Mouse (Mus musculus) left cerebral cortex, adult 8-10 months (tissue): ENCODE data around the gene Pfdn4. TPM values are rescaled to one million over a fixed set of nuclear protein-coding genes. Genes with fewer than 3 reads are reported as not detected.

ENCODE experiments used
- DNase-seq, 2 experiments: peaks; one replicate each; pipeline ENCODE4 v3.0.0; 2022; ENCODE audit warnings: low spot score in 2 of 2
- total RNA-seq, 4 experiments: library from RNA; stranded (reverse); gene quantifications; 2 replicates each; pipeline ENCODE4 v1.2.4; 2022

Gene Pfdn4
- total RNA-seq, 4 experiments from 2014 or later: 21.4 to 32.9 (median 29.2) TPM

DNA sequence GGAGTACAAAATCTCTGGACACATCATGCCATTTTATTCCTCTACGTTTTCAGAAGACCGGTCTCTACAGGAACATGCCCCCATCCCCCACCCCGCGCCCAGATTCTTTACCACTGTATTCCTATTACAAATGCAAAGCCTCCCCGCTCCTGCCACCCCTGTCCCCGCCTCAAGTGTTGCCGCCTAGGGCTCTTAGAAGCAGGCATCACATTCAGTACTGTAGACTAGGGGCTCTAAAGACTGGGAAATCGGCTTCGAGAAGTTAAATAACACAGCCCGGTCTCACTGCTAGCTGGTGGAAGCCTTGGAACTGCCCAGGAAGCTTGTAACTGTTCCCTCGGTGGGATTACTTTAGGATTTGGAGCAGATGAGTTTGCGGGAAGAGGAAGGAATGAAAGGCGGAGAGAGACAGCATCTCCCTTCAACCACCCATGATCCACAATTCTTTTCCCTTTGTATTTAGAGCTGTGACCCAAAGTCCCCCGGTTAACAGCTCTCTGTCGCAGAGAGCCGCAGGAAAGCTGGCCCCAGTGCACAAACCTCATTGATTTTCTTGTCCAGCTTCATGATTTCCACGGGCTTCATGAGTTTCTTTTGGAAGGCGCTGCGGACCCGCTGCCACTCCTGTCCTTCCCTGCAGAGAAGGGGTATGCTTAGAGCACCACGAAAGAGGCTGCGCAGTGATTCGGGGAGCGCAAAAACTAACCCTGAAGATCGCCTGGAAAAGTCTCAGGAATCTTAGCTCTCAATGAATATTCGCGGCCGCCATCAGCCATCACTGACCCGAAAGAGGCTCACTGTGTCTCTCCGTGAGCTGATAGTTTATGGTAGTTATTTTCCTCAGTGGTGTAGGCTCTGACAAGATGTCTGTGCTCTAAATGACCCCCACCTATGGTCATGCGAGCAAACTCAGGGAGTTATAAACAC is 1.2 kb upstream of the Pfdn4 start:
- no peak for DNase-seq

DNA sequence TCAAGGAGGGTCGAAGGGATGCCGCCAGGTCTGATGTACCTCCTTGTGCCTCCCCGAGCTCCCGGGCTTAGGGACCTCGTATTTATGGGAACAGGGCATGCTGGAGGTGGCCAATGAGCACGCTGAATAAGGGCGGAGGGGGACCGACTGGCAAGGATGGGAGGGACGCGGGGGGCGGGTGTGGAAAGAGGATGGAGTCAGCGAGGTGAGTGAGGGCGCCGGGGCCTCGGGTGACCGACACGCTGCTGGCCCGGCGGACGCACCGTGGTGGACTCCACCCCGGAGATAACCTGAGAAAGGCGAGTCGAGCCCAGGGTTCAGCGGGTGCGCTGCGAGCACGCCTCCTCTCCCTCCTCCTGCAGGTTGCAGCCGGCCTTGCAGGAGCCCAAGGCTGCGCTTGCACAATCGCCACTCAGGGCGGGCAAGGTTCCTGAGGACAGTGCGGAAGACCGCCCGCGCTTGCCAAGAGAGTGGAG is 901 bp downstream of the Pfdn4 start, which contains the start of gene Cyp24a1:
TSS of gene Cyp24a1 (minus strand) at position 55 of the 476 bp plus-strand sequence.
- DNase-seq: no peak

DNA sequence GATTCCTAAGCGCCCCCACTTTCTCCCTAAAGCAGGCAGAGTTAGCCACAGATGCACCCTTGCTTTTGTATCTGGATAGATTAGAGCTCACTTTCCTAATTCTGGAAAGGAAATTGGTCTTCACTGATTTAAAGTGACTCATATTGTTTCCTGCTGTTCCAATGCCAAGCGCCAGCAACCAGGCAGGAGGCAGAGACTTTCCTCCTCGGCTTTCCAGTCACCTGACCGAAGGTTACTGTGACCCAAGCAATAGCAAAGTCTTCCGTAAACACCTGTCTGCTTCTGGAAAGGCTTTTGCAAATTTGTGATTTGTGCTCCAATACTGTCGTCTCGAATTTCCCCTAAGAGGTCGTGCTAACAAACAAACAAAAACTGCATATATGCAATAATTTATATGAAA is 1.8 kb downstream of the Pfdn4 start:
- DNase-seq: no peak

DNA sequence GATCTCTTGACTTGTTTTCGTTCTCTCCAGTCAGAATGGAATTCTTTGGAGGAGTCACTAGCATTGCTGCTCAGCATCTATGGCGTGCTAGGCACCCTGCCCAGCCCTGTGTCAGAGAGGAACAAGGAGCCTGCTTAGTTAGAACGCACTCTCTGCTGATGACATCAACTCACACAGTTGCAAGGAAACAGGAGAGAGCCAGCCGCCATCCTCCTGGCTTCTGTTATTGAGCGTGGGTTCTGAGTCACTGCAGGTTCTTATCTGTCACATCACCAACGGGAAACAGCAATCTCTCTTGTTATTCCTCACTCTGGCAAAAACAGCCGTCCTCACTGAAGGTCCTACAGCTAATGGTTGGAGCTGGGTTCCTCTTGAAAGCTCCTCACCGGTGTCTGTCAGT is 7.1 kb downstream of the Pfdn4 start:
- DNase-seq: no peak

DNA sequence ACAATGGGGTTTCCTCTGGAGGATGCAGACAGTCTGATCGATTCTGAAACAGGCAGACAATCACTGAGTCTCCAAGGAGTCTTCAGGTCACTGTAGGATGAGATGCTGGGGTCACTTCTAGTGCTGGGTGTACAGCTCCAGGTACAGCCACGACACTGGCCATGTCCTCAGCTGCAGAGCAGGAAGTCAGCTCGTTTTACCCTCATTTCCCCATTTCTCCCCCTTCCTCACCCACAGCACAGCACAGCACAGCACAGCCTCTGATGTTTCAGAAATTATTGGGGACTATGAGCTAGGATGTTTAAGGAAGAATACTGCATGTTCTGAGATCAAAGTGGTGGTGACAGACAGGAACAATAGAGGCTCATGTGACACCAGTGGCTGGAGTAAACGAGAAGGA is 7.8 kb downstream of the Pfdn4 start:
- no peak for DNase-seq

GRCm38 (mm10) chr2:170507734-170508133 is 11.5 kb downstream of the Pfdn4 start:
- peak; percentile 65 to 79 for DNase-seq

DNA sequence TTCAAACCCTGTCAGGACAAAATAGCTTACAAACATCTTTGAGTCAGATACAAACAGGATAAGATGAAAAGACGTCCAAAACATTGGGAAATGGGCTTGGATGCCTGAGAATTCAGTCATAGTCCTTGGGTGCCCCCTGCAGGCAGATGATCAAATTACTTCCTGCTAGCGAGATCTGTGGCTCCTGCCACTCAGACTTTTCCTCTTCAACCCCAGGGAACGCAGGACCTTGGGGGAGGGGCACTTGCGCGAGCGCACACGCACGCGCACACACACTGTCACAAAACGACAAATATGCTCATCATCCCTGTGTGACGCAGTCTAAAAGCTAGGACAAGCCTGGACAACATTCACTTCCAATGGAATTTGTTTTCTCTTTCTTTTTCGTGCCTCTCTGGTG is 12.6 kb downstream of the Pfdn4 start:
- peak; percentile 81 to 85 for DNase-seq

- peak; percentile 74 to 92 for DNase-seq
Measured at GRCm38 (mm10) chr2:170511073-170511891, 15.1 kb downstream of the Pfdn4 start.

- no peak for DNase-seq
Measured at GRCm38 (mm10) chr2:170513756-170514155, 17.5 kb downstream of the Pfdn4 start.

GRCm38 (mm10) chr2:170520321-170520971 is 24.2 kb downstream of the Pfdn4 start:
- no peak for DNase-seq

GRCm38 (mm10) chr2:170526513-170526912 is 30.3 kb downstream of the Pfdn4 start:
- no peak for DNase-seq

- no peak for DNase-seq
Measured at GRCm38 (mm10) chr2:170528061-170528460, 31.8 kb downstream of the Pfdn4 start.

- no peak for DNase-seq
Measured at GRCm38 (mm10) chr2:170529766-170530165, 33.5 kb downstream of the Pfdn4 start.

GRCm38 (mm10) chr2:170530256-170530655 is 34.0 kb downstream of the Pfdn4 start:
- no peak for DNase-seq

- DNase-seq: no peak
Measured at GRCm38 (mm10) chr2:170534116-170534802, 38.0 kb downstream of the Pfdn4 start.

GRCm38 (mm10) chr2:170534803-170535174 is 38.6 kb downstream of the Pfdn4 start:
- no peak for DNase-seq

- DNase-seq: no peak
Measured at GRCm38 (mm10) chr2:170535841-170536240, 39.6 kb downstream of the Pfdn4 start.

DNA sequence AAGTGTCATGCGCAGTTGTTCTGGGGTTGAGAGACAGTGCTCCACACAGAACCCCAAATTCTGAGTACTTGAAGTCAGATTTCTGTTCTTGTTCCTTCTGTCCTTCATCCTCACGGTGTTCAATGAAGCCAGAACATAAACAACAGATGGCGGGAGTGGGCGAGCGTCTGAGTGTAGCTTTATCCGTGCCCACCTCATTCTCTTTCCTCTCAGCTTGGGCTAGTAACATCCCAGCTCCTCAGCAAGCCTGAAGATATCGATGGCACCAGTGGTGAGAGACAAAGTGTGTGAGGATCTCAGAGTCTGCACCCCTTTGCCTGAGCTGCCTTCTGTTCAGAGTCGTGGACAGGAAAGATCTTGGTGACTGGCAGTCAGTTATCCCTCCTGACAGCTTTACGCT is 43.0 kb downstream of the Pfdn4 start:
- DNase-seq: peak in 1 of 2 experiments; percentile 72

DNA sequence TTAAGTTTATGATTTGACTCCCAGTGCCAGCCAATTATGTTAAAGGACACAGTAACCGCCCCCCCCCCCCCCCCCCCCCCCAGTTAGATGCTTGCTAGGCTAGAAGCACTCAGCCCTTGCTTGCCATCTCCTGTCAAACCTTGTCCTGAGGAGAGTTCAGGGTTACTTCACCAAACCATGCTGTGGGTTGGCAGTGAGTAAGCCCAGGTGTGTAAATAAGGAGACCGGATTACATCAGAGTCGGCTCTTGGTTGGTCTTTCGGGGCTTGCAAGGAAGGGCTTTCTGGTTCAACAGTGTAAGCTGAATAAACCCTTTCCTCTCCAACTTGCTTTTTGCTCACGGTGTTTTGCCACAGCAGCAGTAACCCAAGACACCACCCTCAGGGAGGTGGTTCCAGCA is 47.4 kb downstream of the Pfdn4 start:
- no peak for DNase-seq

DNA sequence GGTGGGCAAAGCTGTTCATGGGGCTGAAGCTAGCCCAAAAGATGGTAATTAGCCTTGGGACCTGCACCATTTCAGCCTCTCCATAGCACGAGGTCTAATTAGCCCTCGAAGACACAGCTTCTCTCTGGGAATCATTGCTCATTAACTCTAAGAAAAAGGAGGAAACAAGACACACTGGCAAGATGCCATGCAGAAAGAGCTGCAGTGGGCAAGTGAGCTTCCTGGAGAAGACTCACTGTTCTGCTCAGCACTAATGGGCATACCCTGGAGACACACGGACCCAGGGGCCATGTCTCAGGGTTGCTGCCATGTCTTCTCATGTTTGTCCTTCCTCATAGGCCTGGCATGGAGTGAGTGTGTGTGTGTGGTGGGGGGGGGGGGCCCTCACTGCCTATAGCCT is 47.9 kb downstream of the Pfdn4 start:
- DNase-seq: no peak

DNA sequence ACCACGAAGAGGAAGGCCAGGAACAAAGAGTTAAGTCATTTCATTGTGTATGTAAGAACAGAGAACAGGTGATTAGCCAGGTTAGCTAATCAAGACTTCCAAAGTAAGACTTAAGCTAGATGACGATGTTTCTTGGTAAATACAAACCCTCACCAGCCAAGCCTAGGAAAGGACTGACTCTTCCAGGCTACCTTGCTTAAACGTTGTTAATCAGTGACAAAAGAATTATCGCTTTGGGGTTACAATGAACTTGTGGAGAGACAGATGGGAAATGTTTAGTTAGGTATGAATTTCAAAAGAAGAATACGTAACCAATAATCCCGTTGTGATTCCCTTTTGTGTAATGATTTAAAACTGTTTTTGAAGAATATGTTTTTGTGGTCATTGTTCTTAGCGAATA is 48.7 kb downstream of the Pfdn4 start:
- no peak for DNase-seq
